8 mouse cellular contexts compared by ENCODE assay signal in the genomic region with DNA sequence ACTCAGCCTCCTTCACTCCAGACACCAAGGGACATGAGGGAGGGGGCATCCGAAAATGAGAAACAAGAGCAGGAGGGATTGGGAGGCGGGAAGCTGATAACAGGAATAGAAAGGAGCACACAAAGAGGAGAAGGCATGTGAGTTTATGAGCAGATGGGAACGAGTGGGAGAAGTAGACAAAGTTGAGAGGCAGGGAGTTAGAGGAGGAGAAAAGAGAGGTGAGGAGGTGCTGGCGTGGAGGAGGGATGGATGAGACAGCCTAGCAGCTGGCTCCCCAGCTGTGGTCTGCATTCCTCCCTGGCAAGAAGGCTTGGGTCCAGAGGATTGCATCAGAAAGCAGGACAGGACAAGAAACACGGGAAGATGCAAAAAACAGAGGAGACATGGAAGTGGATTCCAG.
A peak's percentile ranks its signal among the peaks of the same experiment; 100 is the strongest.
DNase-seq lines count a peak whose midpoint lies in the region; ATAC-seq and TF ChIP-seq lines count a peak whose summit lies in the region.

No protein-coding gene starts in this region.

- H3K27me3 ChIP-seq in liver, embryonic 12.5 days (replicated peaks), result no peaks in the 10 kb centered on the region; the same call in 1 of the 2 replicates
- H3K27me3 ChIP-seq in liver, postnatal 0 days (ENCODE audit: insufficient read depth, low read length), result no peaks in the 10 kb centered on the region
- H3K27me3 ChIP-seq in forebrain, embryonic 15.5 days, result no peaks in the 10 kb centered on the region
- no peaks in the 10 kb centered on the region for H3K27me3 ChIP-seq in hindbrain, embryonic 12.5 days
- H3K27me3 ChIP-seq in lung, postnatal 0 days (replicated peaks; ENCODE audit: insufficient read depth, low read length), result no peaks in the 10 kb centered on the region
- H3K27me3 ChIP-seq in stomach, embryonic 15.5 days (replicated peaks), result no peaks in the 10 kb centered on the region

- H3K27ac ChIP-seq in liver, embryonic 12.5 days, result no peak overlapping the region
- no peak overlapping the region for H3K27ac ChIP-seq in liver, postnatal 0 days (ENCODE audit: low read depth)
- peak overlapping the region; percentile 52; the same call in 1 of the 2 replicates for H3K27ac ChIP-seq in forebrain, embryonic 15.5 days (replicated peaks)
- peak overlapping the region; percentile 79 for H3K27ac ChIP-seq in hindbrain, embryonic 12.5 days
- peak overlapping the region; percentile 73 for H3K27ac ChIP-seq in lung, postnatal 0 days (ENCODE audit: low read length)
- peak overlapping the region; percentile 84 for H3K27ac ChIP-seq in stomach, embryonic 15.5 days

- no peaks in the 10 kb centered on the region for H3K36me3 ChIP-seq in liver, embryonic 12.5 days
- H3K36me3 ChIP-seq in liver, postnatal 0 days (replicated peaks; ENCODE audit: insufficient read depth, low read length), result no peaks in the 10 kb centered on the region
- H3K36me3 ChIP-seq in forebrain, embryonic 15.5 days, result no peaks in the 10 kb centered on the region
- no peaks in the 10 kb centered on the region for H3K36me3 ChIP-seq in hindbrain, embryonic 12.5 days
- no peaks in the 10 kb centered on the region for H3K36me3 ChIP-seq in lung, postnatal 0 days (ENCODE audit: insufficient read depth, low read length)
- no peaks in the 10 kb centered on the region for H3K36me3 ChIP-seq in stomach, embryonic 15.5 days

- no peak for ATAC-seq in liver, embryonic 12.5 days
- no peak for ATAC-seq in liver, postnatal 0 days
- ATAC-seq in forebrain, embryonic 15.5 days (replicated peaks), result no peak
- no peak for ATAC-seq in hindbrain, embryonic 12.5 days (ENCODE audit: low FRiP score)
- peak; percentile 71 for ATAC-seq in lung, postnatal 0 days
- ATAC-seq in stomach, embryonic 15.5 days (ENCODE audit: insufficient read depth, low FRiP score, low read depth), result no peak
- no peak for ATAC-seq in inflammation-experienced regulatory T-cells, adult 6 months

- DNase-seq in liver, postnatal 0 days, result no peak
- peak; percentile 84 for DNase-seq in lung, postnatal 0 days (ENCODE audit: low spot score)
- no peak for DNase-seq in c-Kit-positive CD71-positive TER-119-positive erythroid progenitor cells, embryonic 14.5 days (ENCODE audit: low spot score)

- peaks cover 14% of the 10 kb centered on the region; the same call in 1 of the 2 replicates for H3K4me1 ChIP-seq in liver, embryonic 12.5 days
- H3K4me1 ChIP-seq in liver, postnatal 0 days (ENCODE audit: insufficient read depth), result peaks cover 6% of the 10 kb centered on the region; the same call in 1 of the 2 replicates
- H3K4me1 ChIP-seq in forebrain, embryonic 15.5 days, result peaks cover 34% of the 10 kb centered on the region
- H3K4me1 ChIP-seq in hindbrain, embryonic 12.5 days, result peaks cover 51% of the 10 kb centered on the region
- peaks cover 9% of the 10 kb centered on the region; the same call in 1 of the 2 replicates for H3K4me1 ChIP-seq in lung, postnatal 0 days (ENCODE audit: insufficient read depth, low read depth, low read length)
- H3K4me1 ChIP-seq in stomach, embryonic 15.5 days, result peaks cover 26% of the 10 kb centered on the region

- H3K4me3 ChIP-seq in liver, embryonic 12.5 days, result no peak overlapping the region
- no peak overlapping the region for H3K4me3 ChIP-seq in liver, postnatal 0 days (ENCODE audit: low read depth, low read length)
- H3K4me3 ChIP-seq in forebrain, embryonic 15.5 days, result no peak overlapping the region
- H3K4me3 ChIP-seq in hindbrain, embryonic 12.5 days, result no peak overlapping the region
- H3K4me3 ChIP-seq in lung, postnatal 0 days (ENCODE audit: low read depth, low read length), result no peak overlapping the region
- H3K4me3 ChIP-seq in stomach, embryonic 15.5 days (replicated peaks), result no peak overlapping the region

- WGBS in liver, embryonic 12.5 days (ENCODE audit: insufficient replicate concordance), result 36% methylated on average over 5 of the region's 5 CpGs
- 56% methylated on average over 5 of the region's 5 CpGs for WGBS in liver, postnatal 0 days (ENCODE audit: insufficient replicate concordance)
- WGBS in forebrain, embryonic 15.5 days, result 37% methylated on average over 5 of the region's 5 CpGs
- WGBS in hindbrain, embryonic 12.5 days, result 8% methylated on average over 5 of the region's 5 CpGs
- 36% methylated on average over 5 of the region's 5 CpGs for WGBS in lung, postnatal 0 days
- 29% methylated on average over 5 of the region's 5 CpGs for WGBS in stomach, embryonic 15.5 days

- no peak overlapping the region for H3K9ac ChIP-seq in liver, embryonic 12.5 days
- H3K9ac ChIP-seq in liver, postnatal 0 days (replicated peaks), result no peak overlapping the region
- no peak overlapping the region for H3K9ac ChIP-seq in forebrain, embryonic 15.5 days (replicated peaks)
- peak overlapping the region; percentile 47; the same call in 1 of the 2 replicates for H3K9ac ChIP-seq in hindbrain, embryonic 12.5 days
- H3K9ac ChIP-seq in lung, postnatal 0 days (replicated peaks; ENCODE audit: low read depth), result no peak overlapping the region
- H3K9ac ChIP-seq in stomach, embryonic 15.5 days, result no peak overlapping the region

- TF ChIP-seq EP300 in liver, postnatal 0 days (IDR thresholded peaks at IDR 0.05; ENCODE audit: low read depth), result no peak
- no peak for TF ChIP-seq EP300 in lung, postnatal 0 days (IDR thresholded peaks at IDR 0.05)

- peak overlapping the region; percentile 32; the same call in 1 of the 2 replicates for H3K4me2 ChIP-seq in liver, embryonic 12.5 days
- no peak overlapping the region for H3K4me2 ChIP-seq in liver, postnatal 0 days (ENCODE audit: low read depth, low read length)
- no peak overlapping the region for H3K4me2 ChIP-seq in forebrain, embryonic 15.5 days (replicated peaks)
- H3K4me2 ChIP-seq in hindbrain, embryonic 12.5 days (replicated peaks), result peak overlapping the region; percentile 50
- H3K4me2 ChIP-seq in lung, postnatal 0 days (replicated peaks; ENCODE audit: low read depth, low read length), result peak overlapping the region; percentile 25
- H3K4me2 ChIP-seq in stomach, embryonic 15.5 days, result peak overlapping the region; percentile 30

- H3K9me3 ChIP-seq in liver, embryonic 12.5 days (replicated peaks), result no peaks in the 10 kb centered on the region
- H3K9me3 ChIP-seq in liver, postnatal 0 days (ENCODE audit: low read length), result no peaks in the 10 kb centered on the region
- H3K9me3 ChIP-seq in forebrain, embryonic 15.5 days, result no peaks in the 10 kb centered on the region
- no peaks in the 10 kb centered on the region for H3K9me3 ChIP-seq in hindbrain, embryonic 12.5 days (replicated peaks)
- no peaks in the 10 kb centered on the region for H3K9me3 ChIP-seq in lung, postnatal 0 days (ENCODE audit: low read length)
- no peaks in the 10 kb centered on the region for H3K9me3 ChIP-seq in stomach, embryonic 15.5 days

- no peak for TF ChIP-seq CTCF in liver, postnatal 0 days (IDR thresholded peaks at IDR 0.05; ENCODE audit: low read depth)
- TF ChIP-seq CTCF in lung, postnatal 0 days (IDR thresholded peaks at IDR 0.05), result no peak

Comparison
In these comparisons a context has a peak if more than half of its experiments do, and no peak if none do; other contexts are left out.
1. H3K4me2 ChIP-seq: peak in liver, embryonic 12.5 days (single experiment), hindbrain, embryonic 12.5 days (single experiment), lung, postnatal 0 days (single experiment) and stomach, embryonic 15.5 days (single experiment); none in liver, postnatal 0 days (single experiment) and forebrain, embryonic 15.5 days (single experiment).
2. H3K27ac ChIP-seq: peak in forebrain, embryonic 15.5 days (single experiment), hindbrain, embryonic 12.5 days (single experiment), lung, postnatal 0 days (single experiment) and stomach, embryonic 15.5 days (single experiment); none in liver, embryonic 12.5 days (single experiment) and liver, postnatal 0 days (single experiment).